Mouse (Mus musculus): ENCODE results near the gene A730015C16Rik.

A730015C16Rik gene

DNA sequence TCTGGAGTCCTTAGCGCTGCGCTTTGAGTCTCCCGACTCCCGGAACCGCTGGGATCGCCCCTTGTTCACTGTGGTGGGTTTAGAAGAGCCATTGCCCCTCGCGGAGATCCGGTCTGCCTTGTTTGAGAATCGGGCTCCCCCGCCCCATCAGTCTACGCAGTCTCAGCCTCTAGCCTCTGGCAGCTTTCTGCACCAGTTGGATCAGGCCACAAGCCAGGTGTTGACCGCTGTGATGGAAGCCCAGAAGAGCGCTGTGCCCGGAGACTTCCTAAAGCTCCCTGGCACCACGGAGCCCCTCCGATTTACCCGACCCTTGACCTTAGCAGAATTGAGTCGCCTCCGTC, at the start of gene A730015C16Rik:
A730015C16Rik (minus strand) TSS at position 115 of the 344 bp plus-strand sequence.
- peak in 1 of 2 experiments; percentile 8 for DNase-seq (ENCODE audit: low spot score in 2 of 2)

DNA sequence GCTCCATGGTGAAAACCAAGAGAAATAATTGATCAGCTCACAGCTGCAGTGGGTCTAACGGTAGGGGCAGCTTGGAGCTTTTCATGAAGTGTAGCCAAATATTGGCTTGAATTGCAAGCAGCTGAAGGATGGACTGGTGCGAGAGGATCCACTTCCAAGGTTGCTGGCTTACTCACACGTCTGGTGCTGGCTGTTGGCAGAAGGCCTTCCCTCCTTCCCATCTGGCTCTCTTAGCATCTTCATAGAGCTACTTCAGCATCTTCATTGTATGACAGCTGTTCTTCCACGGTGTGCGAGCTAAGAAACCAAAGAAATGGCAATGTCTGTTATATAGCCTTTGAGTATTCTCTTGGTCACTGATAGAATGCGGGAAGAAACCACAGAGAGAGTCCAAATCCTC, 42.5 kb upstream of the A730015C16Rik start:
- peak in 1 of 2 experiments; percentile 42 for DNase-seq (ENCODE audit: low spot score in 2 of 2)

DNA sequence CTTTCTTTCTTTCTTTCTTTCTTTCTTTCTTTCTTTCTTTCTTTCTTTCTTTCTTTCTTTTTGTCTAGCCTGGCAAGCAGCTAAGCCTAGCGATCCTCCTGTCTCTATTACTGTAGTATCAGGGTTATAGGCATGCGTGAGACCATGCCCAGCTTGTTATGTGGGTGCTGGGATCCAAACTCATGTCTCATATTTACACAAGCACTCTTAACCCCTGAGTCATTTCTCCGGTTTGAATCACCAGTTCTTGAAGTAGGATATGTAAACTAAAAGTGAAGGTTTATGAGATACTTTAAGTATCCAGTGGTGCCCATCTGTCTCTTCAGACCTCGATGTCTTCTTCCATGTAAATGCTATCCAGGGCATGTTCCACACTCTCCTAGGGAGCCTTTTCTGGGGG, 39.0 kb upstream of the A730015C16Rik start:
- DNase-seq (ENCODE audit: low spot score in 2 of 2): no peak

DNA sequence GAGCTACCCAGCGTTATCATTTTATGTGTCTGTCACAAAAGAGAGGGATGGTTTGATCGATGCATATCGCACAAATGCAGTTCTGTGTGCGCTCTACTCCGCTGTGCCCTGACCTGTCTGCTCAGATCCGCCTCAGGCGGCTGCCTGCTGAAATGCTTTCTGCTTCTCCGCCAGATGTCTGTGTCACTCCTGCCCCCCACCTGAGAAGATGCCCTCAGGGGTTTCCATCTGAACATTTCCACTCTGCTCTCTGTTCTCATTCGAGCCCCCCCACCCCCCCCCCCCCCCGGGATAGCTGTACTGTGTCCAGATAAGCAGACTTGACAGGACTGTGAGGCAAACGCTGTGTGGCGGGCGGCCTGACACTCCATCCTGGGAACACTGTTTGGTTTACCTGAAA, 35.4 kb upstream of the A730015C16Rik start:
- DNase-seq (ENCODE audit: low spot score in 2 of 2): no peak

DNA sequence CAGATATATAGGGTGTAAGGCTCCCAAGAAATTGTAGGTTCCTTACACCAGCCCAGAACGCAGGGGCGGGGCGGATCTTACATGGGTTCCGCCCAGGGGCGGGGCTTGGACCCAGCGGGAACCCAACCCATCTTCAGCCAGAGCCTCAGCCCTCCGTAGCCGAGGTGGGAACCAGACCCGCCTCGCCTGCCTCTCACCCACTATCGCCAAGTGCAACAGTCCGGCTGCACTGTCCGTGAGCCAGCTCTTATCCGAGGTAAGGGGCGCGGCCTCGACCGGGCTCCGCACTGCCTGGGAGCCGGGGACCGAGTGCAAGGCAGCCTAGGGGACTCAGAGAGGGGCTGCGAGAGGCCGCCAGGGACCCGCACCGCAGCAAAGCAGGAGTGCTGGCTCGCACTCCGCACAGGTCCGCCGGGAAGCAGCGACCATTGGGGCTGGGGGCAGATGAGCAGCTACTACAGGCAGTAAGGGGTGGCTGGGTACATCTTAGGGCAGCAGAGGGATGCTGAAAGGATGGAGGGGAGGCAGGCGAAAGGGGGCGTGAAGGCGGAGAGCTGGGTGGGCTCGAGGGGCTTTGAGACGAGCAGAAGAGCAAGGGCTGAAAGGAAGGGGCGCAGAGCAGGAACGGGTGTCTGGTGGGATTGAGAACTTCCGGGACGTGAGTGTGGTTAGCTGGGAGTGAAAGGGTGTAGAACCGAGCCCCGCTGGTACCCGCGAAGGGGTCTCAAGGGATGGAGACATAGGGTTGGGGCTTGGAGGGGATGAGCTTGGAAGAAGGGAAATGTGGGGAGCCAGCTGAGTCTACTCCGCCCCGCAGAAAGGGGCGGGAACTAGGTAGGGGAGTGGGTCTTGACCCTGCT, 30.8 kb upstream of the A730015C16Rik start, which contains the start of gene Rab3b:
Rab3b (plus strand) TSS at position 101 of the 860 bp plus-strand sequence.
- peak; percentile 18 to 32 for DNase-seq (ENCODE audit: low spot score in 2 of 2)

DNA sequence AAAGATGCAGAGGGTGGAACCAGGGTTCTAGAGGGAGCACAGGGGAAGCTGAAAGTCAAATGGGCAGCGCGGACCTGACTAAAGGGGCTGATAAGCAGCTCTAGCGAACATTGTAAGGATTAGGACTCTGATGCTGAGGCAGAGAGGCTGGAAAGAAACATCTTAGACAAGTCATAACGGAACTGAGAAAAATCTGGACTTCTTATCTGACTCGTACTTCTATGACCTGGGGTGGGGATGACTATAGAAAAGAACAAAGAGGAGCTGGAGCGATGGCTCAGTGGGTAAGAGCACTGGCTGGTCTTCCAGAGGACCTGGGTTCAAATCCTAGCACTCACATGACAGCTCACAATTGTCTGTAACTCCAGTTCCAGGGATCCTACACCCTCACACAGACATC, 29.5 kb upstream of the A730015C16Rik start:
- DNase-seq (ENCODE audit: low spot score in 2 of 2): no peak

DNA sequence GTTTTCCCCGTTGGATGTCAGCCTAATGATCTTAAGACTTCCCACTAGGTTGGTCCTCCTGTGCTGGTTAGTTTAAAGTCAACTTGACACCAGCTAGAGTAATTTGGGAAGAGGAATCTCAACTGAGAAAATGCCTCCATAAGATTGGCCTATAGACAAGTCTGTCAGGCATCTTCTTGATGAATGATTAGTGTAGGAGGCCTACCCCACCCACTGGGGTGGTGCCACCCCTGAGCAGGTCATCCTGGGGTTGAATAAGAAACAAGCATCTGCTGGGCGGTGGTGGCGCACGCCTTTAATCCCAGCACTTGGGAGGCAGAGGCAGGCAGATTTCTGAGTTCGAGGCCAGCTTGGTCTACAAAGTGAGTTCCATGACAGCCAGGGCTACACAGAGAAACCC, 25.3 kb upstream of the A730015C16Rik start:
- DNase-seq (ENCODE audit: low spot score in 2 of 2): no peak

DNA sequence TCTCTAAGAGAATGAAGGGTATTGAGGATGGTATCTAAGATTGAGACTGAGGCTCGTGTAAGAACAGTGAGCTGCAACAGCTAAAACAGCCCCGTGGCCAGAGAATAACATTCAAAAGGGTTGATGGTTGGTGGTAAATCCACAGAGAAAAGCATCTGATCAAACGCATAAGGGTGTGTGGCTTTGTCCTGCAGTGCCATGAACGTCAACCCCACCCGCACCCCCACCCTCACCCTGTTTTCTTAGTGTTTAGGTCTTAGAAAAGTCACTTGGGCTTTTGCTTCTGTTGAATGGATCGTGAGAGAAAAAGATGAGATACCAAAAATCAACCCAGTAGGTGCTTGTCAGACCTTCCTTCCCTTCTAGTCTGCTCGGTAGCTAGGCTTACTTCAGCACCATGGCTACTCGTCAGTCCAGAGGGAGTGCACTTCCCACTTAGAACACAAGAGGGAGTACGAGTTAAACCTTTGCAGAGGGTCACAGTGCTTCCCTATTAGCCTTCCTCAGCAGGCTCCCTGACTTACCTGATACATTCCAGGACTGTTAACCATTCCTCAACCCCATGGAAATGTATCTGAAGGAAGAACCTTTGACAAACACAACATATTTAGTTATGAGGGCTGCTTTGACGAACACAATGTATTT, 21.4 kb upstream of the A730015C16Rik start:
- peak; percentile 89 to 97 for DNase-seq (ENCODE audit: low spot score in 2 of 2)

DNA sequence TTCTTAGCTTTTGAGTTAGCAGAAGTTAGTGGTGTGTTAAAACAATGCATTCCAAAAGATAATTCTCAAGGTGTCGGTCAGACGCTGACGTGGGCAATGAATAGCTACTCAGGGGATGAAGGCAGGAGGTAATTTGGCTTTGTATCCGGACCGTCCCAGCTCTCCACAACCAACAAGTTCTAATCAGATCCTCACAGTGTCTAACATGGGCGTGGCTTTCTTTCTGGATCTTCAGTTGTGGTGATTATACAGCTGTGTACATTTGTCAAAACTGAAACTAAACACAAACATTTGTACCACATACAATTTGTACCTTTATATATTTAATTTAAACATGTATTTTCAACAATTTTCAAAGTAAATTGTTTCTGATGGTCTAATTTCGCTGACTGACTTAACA, 18.4 kb upstream of the A730015C16Rik start:
- DNase-seq (ENCODE audit: low spot score in 2 of 2): no peak

DNA sequence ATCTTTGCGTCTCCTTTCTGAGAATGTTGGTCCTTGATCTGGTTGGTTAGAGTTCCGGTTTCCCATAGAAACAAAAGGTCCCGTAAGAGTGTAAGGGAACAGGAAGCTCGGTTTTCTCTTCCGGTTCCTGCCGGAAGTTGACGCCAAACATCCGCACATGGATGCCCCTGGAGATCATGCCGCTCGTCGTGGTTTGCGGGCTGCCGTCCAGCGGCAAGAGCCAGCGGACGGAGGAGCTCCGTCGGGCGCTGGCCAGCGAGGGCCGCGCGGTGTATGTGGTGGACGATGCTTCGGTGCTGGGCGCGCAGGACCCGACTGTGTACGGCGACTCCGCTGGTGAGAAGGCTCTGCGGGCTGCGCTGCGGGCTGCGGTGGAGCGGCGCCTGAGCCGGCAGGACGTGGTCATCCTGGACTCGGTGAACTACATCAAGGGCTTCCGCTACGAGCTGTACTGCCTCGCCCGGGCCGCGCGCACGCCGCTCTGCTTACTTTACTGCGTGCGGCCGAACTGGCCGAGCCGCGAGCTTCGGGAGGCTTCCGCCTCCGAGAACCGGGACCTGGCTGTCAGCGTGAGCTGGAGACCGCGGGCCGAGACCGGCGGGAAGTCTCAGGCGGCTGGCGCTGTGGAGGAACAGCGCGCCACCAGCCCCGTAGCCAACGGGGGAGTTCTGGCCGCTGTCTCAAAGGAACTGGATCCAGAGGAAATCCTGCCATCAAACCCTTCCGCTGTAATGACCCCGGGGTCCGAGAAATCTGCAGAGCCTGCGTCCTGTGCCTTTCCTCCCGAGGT, 509 bp downstream of the A730015C16Rik start, which contains the start of gene Kti12:
Kti12 (plus strand) TSS at position 71 of the 790 bp plus-strand sequence.
- peak; percentile 81 to 88 for DNase-seq (ENCODE audit: low spot score in 2 of 2)

DNA sequence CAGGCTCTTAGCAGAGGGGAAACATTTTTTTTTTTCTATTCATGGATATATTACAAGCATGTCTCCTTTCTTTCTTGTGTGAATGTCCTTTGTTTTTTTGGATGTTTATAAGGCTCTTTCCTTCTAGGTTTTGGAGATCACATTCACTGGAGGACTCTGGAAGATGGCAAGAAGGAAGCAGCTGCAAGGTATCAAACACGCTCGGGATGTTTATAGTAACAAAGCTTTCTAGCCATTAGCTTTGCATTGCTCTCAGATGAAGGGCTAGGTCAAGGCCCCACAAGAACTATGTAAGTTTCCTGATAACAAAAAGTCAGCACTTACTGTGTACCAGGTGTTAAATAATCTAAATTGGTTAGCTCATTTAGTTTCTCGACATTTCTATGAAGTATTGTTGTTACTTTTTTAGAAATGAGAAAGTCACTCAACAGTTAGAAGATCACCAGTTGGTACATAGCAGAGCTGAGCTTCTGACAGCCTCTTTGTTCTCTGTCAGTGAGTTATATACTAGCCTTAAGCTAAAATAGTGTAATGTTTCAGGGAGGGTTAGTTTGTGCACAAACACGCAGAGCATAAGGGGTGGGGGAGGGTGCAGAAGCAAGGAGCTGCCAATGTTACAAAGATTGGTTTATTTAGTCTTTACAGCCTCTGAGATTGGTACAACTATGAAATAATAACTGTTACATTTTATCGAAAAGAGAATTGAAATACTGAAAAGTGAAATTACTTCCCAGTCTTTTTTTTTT, 2.4 kb downstream of the A730015C16Rik start:
- no peak for DNase-seq (ENCODE audit: low spot score in 2 of 2)

DNA sequence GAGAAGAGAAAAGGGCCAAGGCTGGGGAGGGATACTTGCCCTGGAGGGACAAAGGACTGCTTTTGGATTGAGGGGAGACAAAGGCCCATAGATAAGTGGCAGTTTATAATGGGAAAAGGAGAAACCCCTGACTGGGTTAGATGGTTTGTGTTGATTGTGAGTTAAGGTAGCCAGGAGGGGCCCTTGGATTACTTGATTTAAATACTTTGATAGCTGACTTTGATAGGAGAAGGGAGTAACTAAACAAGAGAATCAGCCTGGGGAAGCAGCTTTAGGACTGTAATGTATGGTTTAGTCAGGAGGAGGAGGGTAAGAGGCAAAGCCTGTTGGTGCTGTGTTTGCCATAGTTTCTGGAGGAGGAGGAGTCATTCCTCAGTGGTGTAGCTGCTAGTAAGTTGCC, 5.1 kb downstream of the A730015C16Rik start:
- no peak for DNase-seq (ENCODE audit: low spot score in 2 of 2)

DNA sequence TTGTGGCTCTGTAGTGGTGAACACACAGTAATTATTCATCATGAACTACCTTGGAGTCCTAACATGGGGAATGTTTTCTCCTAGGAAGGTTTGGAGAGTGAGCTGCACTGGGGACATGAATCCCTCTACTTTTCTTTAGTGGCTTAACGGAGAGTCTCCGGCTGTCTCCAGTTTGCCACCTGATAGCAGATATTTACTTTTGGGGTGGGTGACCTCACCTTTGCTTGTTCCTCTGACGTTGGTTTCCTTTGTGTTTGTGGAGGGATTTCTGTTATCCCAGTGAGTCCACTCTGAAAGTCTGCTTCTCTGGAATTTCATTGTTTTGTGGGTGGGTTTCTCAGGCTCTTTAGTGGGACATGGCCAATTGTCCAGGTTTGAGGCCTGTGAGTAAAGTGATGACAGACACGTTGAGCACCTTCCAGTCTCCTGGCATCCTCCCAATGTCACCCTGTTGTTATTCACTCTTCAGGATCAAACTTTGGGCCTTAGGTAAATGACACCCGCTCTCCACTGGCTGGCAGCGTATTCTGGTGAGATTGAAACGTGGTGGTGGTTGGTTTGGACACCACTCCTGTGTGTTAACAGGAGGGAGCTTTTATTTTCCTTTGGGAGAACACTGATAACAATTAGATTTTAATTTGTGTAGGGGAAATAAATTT, 6.4 kb downstream of the A730015C16Rik start:
- DNase-seq (ENCODE audit: low spot score in 2 of 2): no peak

DNA sequence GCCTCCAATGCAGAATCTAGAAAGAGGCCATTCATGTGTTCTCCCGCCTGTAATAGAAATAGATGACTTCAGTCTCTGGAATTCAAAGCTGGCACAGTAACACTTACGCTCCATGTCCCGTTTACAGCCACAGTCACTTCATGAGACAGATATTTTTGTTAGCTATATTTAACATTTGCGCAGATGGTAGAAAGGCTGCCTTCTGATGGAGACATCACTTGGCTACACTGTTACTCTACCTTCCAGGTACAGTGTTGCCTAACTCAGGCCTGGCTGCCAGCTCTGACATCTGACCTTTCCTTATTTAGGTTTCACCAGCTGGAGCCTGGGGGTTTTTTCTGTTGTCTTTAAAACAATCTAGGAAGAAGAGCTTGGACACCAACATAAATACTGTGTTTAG, 10.4 kb downstream of the A730015C16Rik start:
- peak; percentile 11 to 55 for DNase-seq (ENCODE audit: low spot score in 2 of 2)

DNA sequence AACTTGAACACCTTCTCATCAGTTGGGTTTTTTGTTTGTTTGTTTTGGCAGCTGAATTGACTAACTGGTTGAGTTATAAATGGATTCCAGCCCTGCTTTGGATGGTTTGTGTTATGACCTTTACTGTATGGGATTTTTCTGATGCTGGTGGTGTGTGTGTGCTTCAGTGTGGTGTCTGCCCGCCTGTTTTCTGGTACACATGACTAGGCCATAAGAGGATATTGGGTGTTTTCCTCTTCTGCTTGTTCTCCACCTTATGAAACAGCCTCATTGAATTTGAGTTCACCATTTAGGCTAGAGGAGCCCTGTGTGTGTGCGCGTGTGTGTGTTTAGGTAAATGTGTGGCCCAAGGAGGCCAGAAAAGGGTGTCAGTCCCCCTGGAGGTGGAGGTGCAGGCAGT, 12.9 kb downstream of the A730015C16Rik start:
- DNase-seq (ENCODE audit: low spot score in 2 of 2): no peak

DNA sequence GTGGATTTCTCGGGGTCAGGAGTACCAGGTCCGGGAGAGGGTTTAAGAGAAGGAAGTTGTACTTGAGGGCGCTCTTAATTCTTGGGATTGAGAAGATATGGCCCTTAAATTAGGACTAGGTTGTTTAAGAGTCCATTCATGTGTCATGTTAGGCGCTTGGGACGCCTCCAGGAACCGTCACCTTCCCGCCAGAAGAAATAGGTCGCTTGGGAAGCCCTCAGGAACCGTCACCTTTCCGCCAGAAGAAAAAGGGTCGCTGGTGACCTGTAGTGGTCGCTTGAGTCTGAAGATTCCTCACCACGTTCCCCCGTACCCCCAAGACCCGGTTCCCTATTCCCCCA, 13.5 kb downstream of the A730015C16Rik start:
- DNase-seq (ENCODE audit: low spot score in 2 of 2): no peak

DNA sequence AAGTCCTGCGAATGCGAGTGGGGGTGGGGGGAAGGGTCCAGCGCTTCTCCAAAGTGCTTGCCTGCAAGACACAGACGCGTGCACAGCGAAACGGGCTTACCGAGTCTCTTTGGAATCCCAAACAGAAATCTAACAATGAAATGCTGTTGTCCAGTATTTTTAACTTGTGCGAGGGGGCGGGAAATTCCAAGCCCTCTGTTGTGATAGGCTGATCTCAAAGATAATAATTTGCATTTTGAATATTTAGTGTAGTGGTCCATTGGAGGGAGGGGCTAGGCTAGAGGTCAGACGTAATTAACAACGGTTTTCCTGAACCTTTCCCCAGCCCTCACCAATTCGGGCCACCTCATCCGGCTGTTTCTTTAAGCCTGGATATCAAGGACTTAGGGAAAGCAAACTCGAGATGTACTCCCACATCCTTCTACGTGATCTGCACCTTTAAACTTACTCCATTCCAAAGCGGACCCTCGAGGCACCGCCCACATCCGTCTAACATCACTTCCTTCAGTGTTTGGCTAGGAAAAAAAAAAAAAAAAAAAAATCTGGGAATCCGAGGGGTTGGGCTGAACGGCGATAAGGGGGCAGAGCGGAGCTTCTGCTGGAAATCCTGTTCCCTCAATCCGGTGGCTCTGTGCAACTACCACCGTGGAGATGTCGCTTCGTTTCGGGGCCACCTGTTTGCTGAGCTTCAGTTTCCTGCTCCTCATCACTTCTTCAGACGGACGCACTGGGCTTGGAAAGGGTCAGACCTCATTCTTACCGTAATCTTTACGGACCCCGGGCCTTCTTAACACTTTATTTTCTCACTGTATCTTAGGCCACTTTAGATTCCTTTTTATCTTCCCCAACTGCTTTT, 14.1 kb downstream of the A730015C16Rik start, which contains the start of gene Txndc12:
Txndc12 (plus strand) TSS at position 487 of the 856 bp plus-strand sequence.
- DNase-seq (ENCODE audit: low spot score in 2 of 2): peak; percentile 77 to 84

DNA sequence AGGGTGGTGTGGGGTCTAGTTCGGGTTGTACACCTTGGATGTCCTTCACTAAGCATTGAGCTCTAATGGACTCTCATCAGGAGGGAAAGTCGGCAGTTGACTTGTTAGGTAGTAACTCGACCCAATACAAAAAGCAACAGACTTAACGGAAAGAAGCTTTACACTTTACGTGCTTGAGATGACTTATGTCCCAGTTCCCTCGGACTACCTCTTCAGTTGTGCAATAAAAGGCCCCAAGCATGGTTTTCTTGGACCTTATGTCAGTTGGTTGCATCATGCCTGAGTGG, 14.6 kb downstream of the A730015C16Rik start:
- no peak for DNase-seq (ENCODE audit: low spot score in 2 of 2)

DNA sequence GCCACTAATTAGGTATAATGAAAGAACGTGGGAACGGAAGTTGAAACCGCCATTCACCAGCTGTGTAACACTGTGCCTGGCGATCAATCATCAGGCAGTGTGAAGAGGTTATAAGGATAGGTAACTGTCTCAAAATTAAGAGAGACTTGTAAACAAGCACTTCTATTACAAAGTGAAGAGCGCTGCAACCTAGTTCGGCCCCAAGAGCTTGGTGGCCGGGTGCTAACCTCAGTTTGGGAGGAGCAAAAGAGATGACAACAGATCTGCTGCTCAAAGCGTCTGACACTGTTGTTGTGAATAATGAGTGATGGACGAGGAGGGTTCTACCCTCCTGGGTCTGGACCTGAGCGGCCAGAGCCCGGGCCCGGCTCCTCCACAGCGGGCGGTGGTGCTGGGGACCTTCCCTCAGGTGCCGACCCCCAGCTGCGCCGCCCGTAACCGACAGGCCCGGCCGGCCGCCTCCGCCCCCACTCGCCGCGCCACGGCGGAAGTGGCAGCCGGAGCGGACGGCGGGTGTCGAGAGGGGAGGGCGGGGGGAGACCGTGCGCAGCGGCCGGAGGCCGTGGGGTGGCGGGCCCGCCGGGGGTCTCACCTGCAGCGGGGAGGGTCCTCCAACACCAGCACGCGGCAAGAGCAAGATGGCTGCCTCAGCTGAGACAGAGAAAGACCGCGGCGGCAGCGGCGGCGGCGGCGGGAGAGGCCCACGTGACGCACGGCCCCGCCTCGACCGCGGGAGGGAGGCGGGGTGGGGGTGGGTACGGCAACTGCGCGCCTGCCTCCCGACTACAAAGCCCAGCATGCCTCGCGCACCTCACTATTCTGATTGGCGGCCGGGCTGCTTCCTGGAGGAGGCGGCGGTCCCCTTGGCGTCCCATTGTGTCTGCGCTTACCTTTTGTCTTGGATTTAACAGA, 15.2 kb downstream of the A730015C16Rik start, which contains the start of gene Btf3l4:
Btf3l4 (minus strand) TSS at position 699 of the 912 bp plus-strand sequence.
- DNase-seq (ENCODE audit: low spot score in 2 of 2): peak; percentile 86 to 91
